Mouse (Mus musculus): ENCODE data around the gene Rad51b.

The Rad51b gene

GRCm38 (mm10) chr12:79535532-79536437, 238.7 kb downstream of the Rad51b start:
- DNase-seq: no peak

- DNase-seq: no peak
Observed at GRCm38 (mm10) chr12:79540176-79540575, 243.1 kb downstream of the Rad51b start.

- peak; percentile 37 for DNase-seq
Observed at GRCm38 (mm10) chr12:79541581-79541980, 244.5 kb downstream of the Rad51b start.

- no peak for DNase-seq
Observed at GRCm38 (mm10) chr12:79545063-79545462, 248.0 kb downstream of the Rad51b start.

- DNase-seq: peak; percentile 57
Observed at GRCm38 (mm10) chr12:79547556-79547955, 250.5 kb downstream of the Rad51b start.

- DNase-seq: no peak
Observed at GRCm38 (mm10) chr12:79548607-79549330, 251.7 kb downstream of the Rad51b start.

- DNase-seq: no peak
Observed at GRCm38 (mm10) chr12:79550049-79550682, 253.1 kb downstream of the Rad51b start.

GRCm38 (mm10) chr12:79551274-79551673, 254.2 kb downstream of the Rad51b start:
- DNase-seq: no peak

- no peak for DNase-seq
Observed at GRCm38 (mm10) chr12:79553056-79553455, 256.0 kb downstream of the Rad51b start.

GRCm38 (mm10) chr12:79557904-79558303, 260.8 kb downstream of the Rad51b start:
- no peak for DNase-seq

GRCm38 (mm10) chr12:79558711-79559110, 261.6 kb downstream of the Rad51b start:
- DNase-seq: no peak

- DNase-seq: no peak
Observed at GRCm38 (mm10) chr12:79559410-79560015, 262.4 kb downstream of the Rad51b start.

- no peak for DNase-seq
Observed at GRCm38 (mm10) chr12:79560084-79560699, 263.1 kb downstream of the Rad51b start.

- DNase-seq: no peak
Observed at GRCm38 (mm10) chr12:79560893-79561292, 263.8 kb downstream of the Rad51b start.

GRCm38 (mm10) chr12:79574159-79575040, 277.3 kb downstream of the Rad51b start:
- no peak for DNase-seq

GRCm38 (mm10) chr12:79575041-79575541, 278.0 kb downstream of the Rad51b start:
- DNase-seq: no peak

GRCm38 (mm10) chr12:79577525-79577924, 280.4 kb downstream of the Rad51b start:
- no peak for DNase-seq

GRCm38 (mm10) chr12:79579018-79579585, 282.0 kb downstream of the Rad51b start:
- DNase-seq: no peak

- no peak for DNase-seq
Observed at GRCm38 (mm10) chr12:79579837-79580236, 282.8 kb downstream of the Rad51b start.

- no peak for DNase-seq
Observed at GRCm38 (mm10) chr12:79584556-79585307, 287.6 kb downstream of the Rad51b start.
